Mouse (Mus musculus) hindbrain, embryonic 12.5 days (tissue): ENCODE data around the gene Gm10100. TPM values are rescaled to one million over a fixed set of nuclear protein-coding genes. Genes with fewer than 3 reads are reported as not detected.
"Not testable (repeated sequence)": the region's sequence is repeated elsewhere in the genome, so short reads cannot be mapped to it uniquely, and the experiment has no call there.

Source experiments
- ATAC-seq: fragments of 200-750 bp; cut with Nextera tagmentation; 2 replicates; pipeline ENCODE4 v1.8.0; 2017; ENCODE audit warnings: moderate TSS enrichment; ENCODE audit not compliant: low FRiP score
- H3K27ac ChIP-seq: fragments of 300-500 bp; sonication (generic); 2 replicates; pipeline ENCODE4 v1.5.1; 2016; ENCODE audit warnings: mild to moderate bottlenecking
- H3K27me3 ChIP-seq: fragments of 300-500 bp; sonication (generic); 2 replicates; pipeline ENCODE4 v1.6.1; 2016; ENCODE audit warnings: mild to moderate bottlenecking
- H3K36me3 ChIP-seq: fragments of 300-500 bp; sonication (generic); 2 replicates; pipeline ENCODE4 v1.6.1; 2016; ENCODE audit warnings: mild to moderate bottlenecking
- H3K4me1 ChIP-seq: fragments of 300-500 bp; sonication (generic); 2 replicates; pipeline ENCODE4 v1.6.1; 2016
- H3K4me2 ChIP-seq: fragments of 300-500 bp; sonication (generic); replicated peaks from 2 replicates; pipeline ENCODE4 v1.6.1; 2016; ENCODE audit warnings: mild to moderate bottlenecking
- H3K4me3 ChIP-seq: fragments of 300-500 bp; sonication (generic); 2 replicates; pipeline ENCODE4 v1.5.1; 2016; ENCODE audit warnings: mild to moderate bottlenecking
- H3K9ac ChIP-seq: fragments of 300-500 bp; sonication (generic); 2 replicates; pipeline ENCODE4 v1.6.1; 2016; ENCODE audit warnings: mild to moderate bottlenecking, moderate library complexity
- H3K9me3 ChIP-seq: fragments of 300-500 bp; sonication (generic); replicated peaks from 2 replicates; pipeline ENCODE4 v1.6.1; 2016; ENCODE audit warnings: mild to moderate bottlenecking
- WGBS: fragments of 180-500 bp; shearing (Covaris S2); methylation state at CpG from one replicate; pipeline ENCODE4 v1.1.7; 2016; 5-methylcytosine and 5-hydroxymethylcytosine counted together
- polyA plus RNA-seq: library from polyadenylated mRNA; unstranded; fragments of >200 nt; fragmentation: Nextera tagmentation; extraction: Ambion mirVana; gene quantifications from 2 replicates; pipeline ENCODE4 v1.2.1, GENCODE M21; 2016

Gene Gm10100
- polyA plus RNA-seq, 1 experiment from 2014 or later, result not detected

- Histone ChIP-seq H3K36me3 (no peaks in the 10 kb centered on the region), H3K4me2 (no peak within 1 kb of the TSS), H3K27me3 (no peaks in the 10 kb centered on the region), H3K4me3 (no peak within 1 kb of the TSS), H3K27ac (no peak within 1 kb of the TSS), H3K4me1 (no peaks in the 10 kb centered on the region), H3K9ac (no peak within 1 kb of the TSS), H3K9me3 (0 out of 2 replicates have a peak, but pooled peaks cover 6% of the 10 kb centered on the region)
- no peak for ATAC-seq
- WGBS, result 94% methylated on average over 1 of the region's 1 CpGs
Observed at GRCm38 (mm10) chr10:77715507-77715906, 10.8 kb upstream of the Gm10100 start, which contains the start of gene Gm10142. TSS of gene Gm10142 (plus strand) at chr10:77715807.

GRCm38 (mm10) chr10:77720299-77720698 is 6.0 kb upstream of the Gm10100 start, which contains the start of gene Krtap12-1:
TSS of gene Krtap12-1 (plus strand) at chr10:77720599.
- ATAC-seq, H3K4me1 ChIP-seq, H3K36me3 ChIP-seq, H3K27me3 ChIP-seq, H3K27ac ChIP-seq, H3K9ac ChIP-seq, H3K4me2 ChIP-seq, H3K9me3 ChIP-seq, H3K4me3 ChIP-seq: not testable (repeated sequence)
- WGBS, result 82% methylated on average over 1 of the region's 1 CpGs

GRCm38 (mm10) chr10:77724855-77725254 is 1.4 kb upstream of the Gm10100 start:
- WGBS, result 75% methylated on average over 8 of the region's 8 CpGs

GRCm38 (mm10) chr10:77728280-77728679 is 2.0 kb downstream of the Gm10100 start:
- Histone ChIP-seq H3K4me3 (no peak overlapping the region), H3K9ac (no peak overlapping the region), H3K27me3 (no peaks in the 10 kb centered on the region), H3K36me3 (no peaks in the 10 kb centered on the region), H3K9me3 (no peaks in the 10 kb centered on the region), H3K4me1 (no peaks in the 10 kb centered on the region), H3K27ac (no peak overlapping the region), H3K4me2 (no peak overlapping the region)
- no peak for ATAC-seq
- 60% methylated on average over 4 of the region's 4 CpGs for WGBS

More at GRCm38 (mm10) chr10:77724855-77725254, 1.4 kb upstream of the Gm10100 start:
- no peak overlapping the region for H3K27ac ChIP-seq
- no peak overlapping the region for H3K9ac ChIP-seq
- H3K9me3 ChIP-seq, result no peaks in the 10 kb centered on the region
- H3K4me2 ChIP-seq, result no peak overlapping the region
- no peaks in the 10 kb centered on the region for H3K4me1 ChIP-seq
- no peaks in the 10 kb centered on the region for H3K36me3 ChIP-seq
- ATAC-seq, result no peak
- no peaks in the 10 kb centered on the region for H3K27me3 ChIP-seq
- H3K4me3 ChIP-seq, result no peak overlapping the region

- no peak overlapping the region for H3K4me2 ChIP-seq
- no peak overlapping the region for H3K9ac ChIP-seq
Observed at GRCm38 (mm10) chr10:77729241-77729640, 3.0 kb downstream of the Gm10100 start.

GRCm38 (mm10) chr10:77735928-77736327 is 9.6 kb downstream of the Gm10100 start:
- Histone ChIP-seq H3K4me3 (no peak overlapping the region), H3K27ac (no peak overlapping the region), H3K9ac (no peak overlapping the region), H3K36me3 (no peaks in the 10 kb centered on the region), H3K4me1 (peaks cover 2% of the 10 kb centered on the region; the same call in 1 of the 2 replicates), H3K27me3 (no peaks in the 10 kb centered on the region), H3K4me2 (no peak overlapping the region), H3K9me3 (peaks cover 6% of the 10 kb centered on the region; the same call in 1 of the 2 replicates)
- no peak for ATAC-seq
- 95% methylated on average over 1 of the region's 1 CpGs for WGBS

More at GRCm38 (mm10) chr10:77729241-77729640, 3.0 kb downstream of the Gm10100 start:
- H3K27ac ChIP-seq, result no peak overlapping the region
- 52% methylated on average over 4 of the region's 4 CpGs for WGBS
- no peaks in the 10 kb centered on the region for H3K27me3 ChIP-seq
- no peaks in the 10 kb centered on the region for H3K36me3 ChIP-seq
- H3K9me3 ChIP-seq, result no peaks in the 10 kb centered on the region
- H3K4me3 ChIP-seq, result no peak overlapping the region
- no peak for ATAC-seq
- no peaks in the 10 kb centered on the region for H3K4me1 ChIP-seq

GRCm38 (mm10) chr10:77738929-77739328 is 12.6 kb downstream of the Gm10100 start:
- H3K4me1 ChIP-seq, result peaks cover 6% of the 10 kb centered on the region; the same call in 1 of the 2 replicates
- no peak overlapping the region for H3K27ac ChIP-seq
- ATAC-seq, result no peak
- no peak overlapping the region for H3K4me2 ChIP-seq
- 92% methylated on average over 4 of the region's 4 CpGs for WGBS
- H3K36me3 ChIP-seq, result no peaks in the 10 kb centered on the region
- H3K9me3 ChIP-seq, result peaks cover 6% of the 10 kb centered on the region; the same call in 1 of the 2 replicates
- H3K9ac ChIP-seq, result no peak overlapping the region
- H3K27me3 ChIP-seq, result no peaks in the 10 kb centered on the region
- no peak overlapping the region for H3K4me3 ChIP-seq

- WGBS, result 35% methylated on average over 5 of the region's 5 CpGs
- H3K9ac ChIP-seq, H3K36me3 ChIP-seq, H3K4me1 ChIP-seq, H3K4me3 ChIP-seq, ATAC-seq, H3K27ac ChIP-seq, H3K4me2 ChIP-seq, H3K9me3 ChIP-seq, H3K27me3 ChIP-seq: not testable (repeated sequence)
Observed at GRCm38 (mm10) chr10:77741924-77742688, 15.8 kb downstream of the Gm10100 start, which contains the start of gene Gm18596. TSS of gene Gm18596 (minus strand) at chr10:77742638.

- ATAC-seq, H3K27ac ChIP-seq, H3K9me3 ChIP-seq, H3K4me1 ChIP-seq, H3K36me3 ChIP-seq, H3K4me2 ChIP-seq, H3K9ac ChIP-seq, H3K4me3 ChIP-seq, H3K27me3 ChIP-seq: not testable (repeated sequence)
- WGBS, result 79% methylated on average over 1 of the region's 1 CpGs
Observed at GRCm38 (mm10) chr10:77750686-77751085, 24.4 kb downstream of the Gm10100 start.

- H3K4me2 ChIP-seq, H3K4me1 ChIP-seq, H3K27me3 ChIP-seq, H3K36me3 ChIP-seq, H3K4me3 ChIP-seq, H3K9me3 ChIP-seq, ATAC-seq, H3K9ac ChIP-seq, H3K27ac ChIP-seq: not testable (repeated sequence)
- 63% methylated on average over 1 of the region's 1 CpGs for WGBS
Observed at GRCm38 (mm10) chr10:77751254-77751653, 25.0 kb downstream of the Gm10100 start, which contains the start of gene Gm9736. TSS of gene Gm9736 (minus strand) at chr10:77751354.

- H3K9me3 ChIP-seq, H3K27ac ChIP-seq, H3K36me3 ChIP-seq, H3K4me1 ChIP-seq, H3K4me2 ChIP-seq, H3K4me3 ChIP-seq, H3K9ac ChIP-seq, ATAC-seq, H3K27me3 ChIP-seq: not testable (repeated sequence)
- 66% methylated on average over 3 of the region's 3 CpGs for WGBS
Observed at GRCm38 (mm10) chr10:77752312-77752711, 26.0 kb downstream of the Gm10100 start.

- no peak overlapping the region for H3K4me3 ChIP-seq
- no peaks in the 10 kb centered on the region for H3K9me3 ChIP-seq
- H3K4me1 ChIP-seq, result no peaks in the 10 kb centered on the region
- H3K27ac ChIP-seq, result no peak overlapping the region
- H3K4me2 ChIP-seq, result no peak overlapping the region
- H3K27me3 ChIP-seq, result no peaks in the 10 kb centered on the region
- no peak overlapping the region for H3K9ac ChIP-seq
- no peaks in the 10 kb centered on the region for H3K36me3 ChIP-seq
- ATAC-seq, result no peak
Observed at GRCm38 (mm10) chr10:77753448-77753847, 27.2 kb downstream of the Gm10100 start.

GRCm38 (mm10) chr10:77759582-77759981 is 33.3 kb downstream of the Gm10100 start, which contains the start of gene Gm3233:
TSS of gene Gm3233 (minus strand) at chr10:77759682.
- H3K36me3 ChIP-seq, H3K27me3 ChIP-seq, H3K27ac ChIP-seq, H3K9me3 ChIP-seq, H3K4me2 ChIP-seq, H3K4me3 ChIP-seq, ATAC-seq, H3K9ac ChIP-seq, H3K4me1 ChIP-seq: not testable (repeated sequence)
- WGBS, result 67% methylated on average over 1 of the region's 1 CpGs
